Mouse (Mus musculus) CH12.LX (cell line): Measurements from ENCODE around the gene Ccdc88a.

Source experiments
- CTCF ChIP-seq, 2 experiments: IDR thresholded peaks in 1 of 2; conservative IDR thresholded peaks in 1 of 2; 2 replicates each; pipeline ENCODE4 v1.5.1; 2011 to 2012; ENCODE audit warnings: low read depth in 2 of 2, low read length in 2 of 2, improper control_type of control experiment in 1 of 2, inconsistent platforms in 1 of 2, mild to moderate bottlenecking in 1 of 2, moderate library complexity in 1 of 2
- POLR2A ChIP-seq: IDR thresholded peaks from 2 replicates; pipeline ENCODE4 v1.6.1; 2011; ENCODE audit warnings: low read depth, mild to moderate bottlenecking, improper control_type of control experiment, low read length

DNA sequence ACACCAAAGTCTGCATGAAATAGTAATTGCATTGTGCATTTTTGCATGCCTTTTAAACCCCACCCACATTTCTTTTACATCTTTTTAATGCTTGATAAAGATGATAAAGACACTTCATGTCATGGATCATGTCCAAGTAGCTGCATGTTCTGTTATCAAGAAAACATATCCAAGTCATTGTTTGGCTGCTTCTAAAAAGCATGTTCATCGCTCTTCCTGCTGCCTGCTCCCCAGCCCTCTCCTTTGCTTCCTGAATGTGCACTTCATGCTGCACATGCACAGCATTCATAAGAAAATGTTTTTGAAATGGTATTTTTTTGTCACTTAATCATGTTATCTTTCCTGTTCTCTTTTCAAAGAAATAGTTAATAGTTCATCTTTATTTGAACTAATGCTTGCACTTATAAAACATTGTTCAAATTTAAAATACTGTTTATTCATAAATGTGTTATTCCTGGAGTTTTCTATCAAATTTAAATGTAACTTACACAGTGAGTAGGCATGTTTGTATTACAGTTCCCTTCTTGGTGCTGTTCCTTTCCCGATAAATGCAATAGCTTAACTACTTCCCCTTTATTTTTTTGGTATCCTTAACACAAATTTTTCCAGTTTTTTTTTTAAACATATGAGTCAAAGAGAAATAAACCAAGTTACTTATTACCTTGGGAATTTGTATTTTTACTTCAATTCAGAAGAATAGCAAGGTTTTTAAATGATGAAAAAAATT is 131.6 kb downstream of the Ccdc88a start:
- no peak for TF ChIP-seq CTCF (conservative IDR thresholded peaks at IDR 0.05 in 1 of 2, IDR thresholded peaks at IDR 0.05 in 1 of 2; ENCODE audit: low read depth in 2 of 2, low read length in 2 of 2)
- no peak for TF ChIP-seq POLR2A
